Mouse (Mus musculus): ENCODE data around the gene Tbc1d10b. TPM values are rescaled to one million over a fixed set of nuclear protein-coding genes. Genes with fewer than 3 reads are reported as not detected.

Tbc1d10b gene
- total RNA-seq, 2 experiments from 2014 or later: 102 to 120 TPM

GRCm38 (mm10) chr7:127152464-127152863 lies 55.8 kb downstream of the Tbc1d10b start:
- TF ChIP-seq CTCF (conservative IDR thresholded peaks at IDR 0.05): no peak
- DNase-seq (ENCODE audit: low spot score in 2 of 2): no peak
- Histone ChIP-seq H3K27ac (no peak overlapping the region), H3K4me3 (no peak overlapping the region)

- TF ChIP-seq CTCF (conservative IDR thresholded peaks at IDR 0.05): no peak
- H3K4me3 ChIP-seq: no peak overlapping the region
- no peak for DNase-seq (ENCODE audit: low spot score in 2 of 2)
- H3K27ac ChIP-seq: no peak overlapping the region
These were observed 60.4 kb downstream of the Tbc1d10b start for GRCm38 (mm10) chr7:127147901-127148300.

Other genes with a start within 250 kb of the Tbc1d10b start
- gene Cdipt, start 232.6 kb downstream of the Tbc1d10b start, total RNA-seq (2021): 100 to 1,000 TPM; 155 to 167 TPM
- gene Cdiptos, start 232.4 kb downstream of the Tbc1d10b start, total RNA-seq (2021): not detected
- gene Mvp, start 193.8 kb downstream of the Tbc1d10b start, total RNA-seq (2021): 10 to 100 TPM in 1 of 2 experiments, 1 to 10 TPM in 1; 8.0 to 10.1 TPM
- gene Pagr1b, start 192.0 kb downstream of the Tbc1d10b start, total RNA-seq (2021): under 1 TPM in 1 of 2 experiments, not detected in 1; 0.90 TPM
- gene Pagr1a, start 191.1 kb downstream of the Tbc1d10b start, total RNA-seq (2021): 10 to 100 TPM; 17.4 to 43.4 TPM
- 10 to 100 TPM; 53.6 to 62.4 TPM for gene Gm42742, start 187.4 kb downstream of the Tbc1d10b start, total RNA-seq (2021)
- gene Prrt2, start 187.3 kb downstream of the Tbc1d10b start, total RNA-seq (2021): 100 to 1,000 TPM; 243 to 275 TPM
- 100 to 1,000 TPM; 242 to 258 TPM for gene Maz, start 181.4 kb downstream of the Tbc1d10b start, total RNA-seq (2021)
- gene Kif22, start 166.0 kb downstream of the Tbc1d10b start, total RNA-seq (2021): 1 to 10 TPM; 4.1 to 9.9 TPM
- not detected for gene Zg16, start 121.1 kb downstream of the Tbc1d10b start, total RNA-seq (2021)
- 1 to 10 TPM; 1.0 to 2.0 TPM for gene AI467606, start 117.1 kb downstream of the Tbc1d10b start, total RNA-seq (2021)
- not detected for gene Qprt, start 86.2 kb downstream of the Tbc1d10b start, total RNA-seq (2021)
- gene Spn, start 70.6 kb downstream of the Tbc1d10b start, total RNA-seq (2021): under 1 TPM; 0.64 to 0.72 TPM
- 10 to 100 TPM; 88.4 to 97.0 TPM for gene Cd2bp2, start 12.4 kb downstream of the Tbc1d10b start, total RNA-seq (2021)
- gene Mylpf, start 422 bp upstream of the Tbc1d10b start, total RNA-seq (2021): 1 to 10 TPM; 1.3 to 1.9 TPM
- gene Zfp553, start 24.6 kb upstream of the Tbc1d10b start, total RNA-seq (2021): 10 to 100 TPM; 18.6 to 21.7 TPM
- 1 to 10 TPM; 5.0 to 6.3 TPM for gene Sept1, start 24.7 kb upstream of the Tbc1d10b start, total RNA-seq (2021)
- 10 to 100 TPM; 68.3 to 69.2 TPM for gene Zfp771, start 35.8 kb upstream of the Tbc1d10b start, total RNA-seq (2021)
- 10 to 100 TPM; 18.3 to 23.8 TPM for gene Dctpp1, start 52.2 kb upstream of the Tbc1d10b start, total RNA-seq (2021)
- gene Sephs2, start 65.6 kb upstream of the Tbc1d10b start, total RNA-seq (2021): 10 to 100 TPM; 40.0 to 46.7 TPM
- gene Itgal, start 87.8 kb upstream of the Tbc1d10b start, total RNA-seq (2021): under 1 TPM; 0.20 to 0.36 TPM
- 10 to 100 TPM; 11.4 to 11.8 TPM for gene Zfp768, start 137.1 kb upstream of the Tbc1d10b start, total RNA-seq (2021)
- gene Zfp747, start 167.6 kb upstream of the Tbc1d10b start, total RNA-seq (2021): 1 to 10 TPM; 6.7 to 6.9 TPM
- 1 to 10 TPM; 3.1 to 4.2 TPM for gene 9130019O22Rik, start 178.7 kb upstream of the Tbc1d10b start, total RNA-seq (2021)
- gene E430018J23Rik, start 185.2 kb upstream of the Tbc1d10b start, total RNA-seq (2021): 1 to 10 TPM; 7.5 to 8.0 TPM
- gene Zfp764, start 198.4 kb upstream of the Tbc1d10b start, total RNA-seq (2021): 1 to 10 TPM; 4.4 to 4.5 TPM
- gene Zfp688, start 213.6 kb upstream of the Tbc1d10b start, total RNA-seq (2021): 10 to 100 TPM; 12.2 to 17.3 TPM
- gene Zfp689, start 240.7 kb upstream of the Tbc1d10b start, total RNA-seq (2021): 1 to 10 TPM; 5.0 to 7.6 TPM